Mouse (Mus musculus) retina, adult 2 months (tissue): ENCODE data around the gene Rora.

Experiments
- DNase-seq: peaks from one replicate; pipeline ENCODE4 v3.0.0-alpha.2; 2012; ENCODE audit warnings: low read depth, low spot score

Gene Rora

DNA sequence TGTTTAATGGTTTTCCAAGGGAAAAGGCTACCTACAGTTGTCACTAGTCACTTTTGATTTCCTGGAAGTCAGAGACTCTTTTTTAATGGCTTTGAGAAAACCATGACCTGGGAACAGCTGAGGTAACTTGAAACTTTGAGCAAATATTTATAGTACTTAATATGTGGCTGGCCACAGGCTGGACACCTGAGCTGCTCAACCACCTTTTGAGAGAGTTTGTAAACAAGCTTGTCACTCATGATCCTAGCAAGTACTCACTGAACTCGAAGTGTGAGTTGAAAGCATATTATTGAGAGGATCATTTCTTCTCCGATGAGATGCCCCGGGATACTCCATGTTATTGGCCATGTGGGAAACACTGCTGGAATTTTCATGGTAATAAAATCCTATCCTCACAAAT is 353.1 kb downstream of the Rora start:
- no peak for DNase-seq

DNA sequence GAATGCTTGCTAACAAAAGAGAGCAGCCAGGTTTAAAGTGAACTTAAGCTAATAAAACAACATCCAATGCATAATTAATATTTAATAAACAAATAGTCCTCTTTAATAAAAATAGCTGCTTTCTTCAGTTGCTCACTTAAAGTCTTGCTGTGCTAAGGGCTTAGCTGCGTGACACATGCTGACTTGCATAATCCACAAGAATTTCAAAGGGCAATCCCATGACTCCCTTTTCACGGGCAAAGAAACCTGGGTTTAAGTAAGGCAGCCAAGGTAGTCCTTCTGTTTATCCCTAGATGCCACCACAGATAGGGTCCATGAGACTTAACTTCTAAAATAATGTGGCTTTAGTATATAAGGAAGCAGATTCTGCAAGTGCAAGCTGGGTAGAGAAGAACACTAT is 355.1 kb downstream of the Rora start:
- DNase-seq, result no peak

DNA sequence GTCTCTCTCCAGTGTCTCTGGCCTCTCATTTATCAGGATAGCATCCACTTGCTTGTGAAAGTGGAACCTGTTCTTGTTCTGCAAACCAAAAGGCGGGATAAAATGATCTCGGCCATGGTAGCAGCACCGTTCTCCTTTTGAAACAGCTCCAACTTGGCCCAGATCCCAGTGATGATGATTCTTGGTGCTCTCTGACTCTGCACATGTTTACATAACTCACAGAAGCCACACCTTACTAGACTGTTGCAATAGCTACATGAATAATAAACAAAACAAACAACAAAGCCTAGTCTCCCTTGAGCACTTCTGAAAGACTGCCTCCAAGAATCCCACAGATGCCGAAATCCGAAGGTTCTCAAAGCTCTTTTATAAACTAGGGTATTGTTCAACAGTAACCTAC is 357.3 kb downstream of the Rora start:
- no peak for DNase-seq

DNA sequence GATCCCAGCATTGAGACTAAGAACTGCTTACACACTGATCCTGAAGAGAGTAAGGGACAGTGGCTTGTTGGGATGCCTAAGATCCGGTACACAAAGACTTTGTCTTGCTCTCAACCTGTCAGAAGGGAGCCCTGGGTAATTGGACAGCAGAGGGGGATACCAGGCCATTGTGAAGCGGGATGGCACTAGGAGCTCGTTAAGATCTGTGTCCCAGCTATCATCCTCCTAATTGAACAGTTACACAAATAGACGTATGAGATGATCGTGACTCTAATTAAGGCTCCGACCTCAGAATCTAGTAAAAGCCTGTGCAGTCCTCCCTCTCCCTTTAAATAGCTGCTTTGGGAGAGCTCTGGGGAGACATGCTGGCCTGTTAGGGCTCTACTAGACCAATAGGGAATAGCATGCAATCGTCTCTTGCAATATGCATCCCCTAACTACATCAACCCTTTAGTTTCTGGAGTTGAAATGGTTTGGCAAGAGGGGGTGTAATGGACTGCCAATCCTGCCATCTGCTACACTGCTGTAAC is 359.7 kb downstream of the Rora start:
- DNase-seq, result no peak

DNA sequence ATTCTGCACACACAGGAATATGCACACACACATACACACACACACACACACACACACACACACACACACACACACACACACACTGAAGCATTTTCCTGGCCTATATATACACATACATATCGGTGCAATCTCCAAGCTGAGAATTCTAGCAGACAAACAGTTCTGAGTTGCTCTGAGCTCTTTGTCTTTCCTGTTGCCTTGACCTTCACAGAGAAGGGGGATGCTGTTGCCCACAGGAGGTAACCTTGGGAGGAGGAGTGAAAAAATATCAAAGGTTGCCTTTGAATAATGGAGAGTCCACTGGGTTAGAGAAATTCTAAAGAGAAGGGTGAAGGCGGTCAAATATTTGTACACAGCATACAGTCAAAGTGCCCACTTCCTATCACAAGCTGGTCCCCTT is 360.6 kb downstream of the Rora start:
- DNase-seq, result no peak

DNA sequence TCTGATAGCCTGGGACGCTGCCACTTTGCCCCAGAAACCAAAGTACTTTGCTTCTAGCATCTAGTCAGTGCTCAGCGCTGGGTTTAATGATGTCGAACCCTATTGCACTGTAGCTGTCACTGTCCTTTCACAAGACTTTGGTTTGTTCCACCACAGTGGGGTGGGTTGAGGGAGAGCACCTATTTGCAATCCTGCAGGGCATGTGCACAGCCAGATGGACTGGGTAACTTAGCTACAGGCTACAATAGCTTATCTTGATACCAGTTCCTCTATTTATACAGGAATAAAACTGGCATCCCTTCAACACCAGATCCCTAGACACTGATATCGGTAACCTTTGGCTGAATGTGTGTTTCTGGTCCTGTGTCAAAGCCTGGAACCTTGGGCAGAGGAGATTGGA is 366.8 kb downstream of the Rora start:
- DNase-seq, result no peak

DNA sequence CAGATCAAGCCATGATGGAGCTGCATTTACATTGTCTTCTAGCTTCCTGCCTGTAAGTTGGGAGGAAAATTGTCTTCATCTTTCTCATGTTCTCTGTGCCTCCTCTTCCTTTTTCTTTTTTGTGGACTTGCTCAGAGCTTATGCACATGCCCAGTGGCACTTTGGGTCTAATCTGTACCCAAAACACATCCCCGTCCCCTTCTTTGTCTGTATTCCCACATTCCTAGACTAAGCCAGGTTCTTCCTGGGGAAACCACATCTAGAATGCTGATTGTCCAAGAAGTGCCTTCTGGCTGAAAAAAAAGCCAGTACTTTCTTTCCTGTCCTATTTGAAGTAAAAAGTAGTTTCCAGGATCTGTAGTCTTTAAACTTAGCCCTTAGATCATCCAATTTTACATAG is 367.9 kb downstream of the Rora start:
- no peak for DNase-seq

DNA sequence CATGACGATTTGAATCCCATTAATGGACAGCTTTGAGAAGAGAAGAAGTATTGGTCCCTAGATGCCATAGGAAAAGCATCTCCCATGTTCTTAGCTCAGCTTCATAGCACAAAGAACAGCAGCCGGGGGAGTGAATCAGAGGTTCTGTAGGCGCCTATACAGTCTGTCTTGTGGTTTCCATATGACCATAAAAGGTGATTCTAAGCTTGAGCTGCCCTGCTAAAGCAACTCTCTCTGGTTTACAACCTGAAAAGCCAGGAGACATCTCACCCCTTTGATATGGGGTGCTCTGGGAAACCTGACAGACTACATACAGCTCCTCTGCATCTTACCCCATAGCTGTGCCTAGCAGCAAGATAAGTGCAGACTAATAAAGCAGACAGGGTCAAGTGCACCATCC is 369.7 kb downstream of the Rora start:
- no peak for DNase-seq

DNA sequence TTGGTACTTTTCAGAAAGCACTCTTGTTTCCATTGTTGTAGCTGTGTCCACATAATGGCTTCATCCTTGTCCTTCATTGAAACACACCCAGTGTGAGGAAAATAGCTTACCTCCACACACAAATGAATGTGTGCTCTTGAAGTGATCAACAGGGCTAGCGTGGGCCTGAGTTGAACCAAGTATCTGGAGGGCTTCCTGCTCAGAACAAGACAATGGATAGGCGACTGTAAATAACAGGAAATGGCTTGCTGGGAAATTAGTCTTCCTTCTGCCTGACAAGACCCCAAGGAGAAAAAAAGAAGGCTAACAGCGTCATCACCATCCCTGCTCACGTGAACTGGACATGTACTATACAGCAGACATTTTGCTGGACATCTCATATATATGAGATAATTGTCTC is 374.6 kb downstream of the Rora start:
- no peak for DNase-seq

DNA sequence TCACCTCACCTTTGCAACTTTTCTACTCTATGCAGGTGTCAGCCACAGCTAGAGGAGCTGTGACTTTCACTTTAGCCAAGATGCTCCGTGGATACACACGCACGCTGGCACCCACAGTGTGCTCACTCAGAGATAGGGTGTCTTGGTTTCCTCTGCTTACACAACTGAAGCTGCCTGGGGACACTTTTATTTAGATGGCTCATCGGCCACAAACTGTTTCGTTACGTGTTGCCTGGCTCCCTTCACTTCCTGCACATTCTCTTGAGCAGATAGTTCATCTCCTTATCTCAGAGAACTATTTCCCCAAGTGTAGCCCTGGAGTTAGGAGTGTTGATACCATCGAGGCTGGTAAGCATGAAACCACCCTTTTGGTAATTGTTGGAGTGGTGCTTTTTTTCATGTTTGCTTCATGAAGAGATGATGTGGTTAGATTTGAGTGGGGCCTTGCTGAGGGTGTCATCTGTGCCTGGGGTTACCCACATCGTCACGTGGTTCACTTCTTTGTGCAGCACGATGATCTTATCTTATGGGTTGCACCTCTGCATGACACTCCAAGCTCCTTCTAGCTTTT is 380.8 kb downstream of the Rora start:
- DNase-seq, result no peak

DNA sequence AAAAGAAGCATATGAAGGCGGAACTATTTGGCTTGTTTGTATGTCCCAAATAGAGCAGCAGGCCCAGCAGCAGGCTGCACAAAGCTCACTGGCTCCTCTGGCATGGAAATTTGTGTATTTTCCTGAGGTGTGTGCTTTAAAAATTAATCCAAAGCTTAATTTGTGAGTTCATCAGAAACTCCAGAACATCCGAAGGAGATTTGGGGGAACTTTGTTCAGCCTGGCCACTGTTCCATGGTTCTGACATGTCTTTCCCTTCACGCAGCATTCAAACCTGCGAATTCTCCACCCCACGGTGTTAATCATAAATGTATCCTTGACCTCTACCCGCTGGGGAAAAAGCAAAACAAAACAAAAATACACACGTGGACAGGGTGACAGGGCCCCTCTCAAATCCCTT is 381.9 kb downstream of the Rora start:
- DNase-seq, result no peak

DNA sequence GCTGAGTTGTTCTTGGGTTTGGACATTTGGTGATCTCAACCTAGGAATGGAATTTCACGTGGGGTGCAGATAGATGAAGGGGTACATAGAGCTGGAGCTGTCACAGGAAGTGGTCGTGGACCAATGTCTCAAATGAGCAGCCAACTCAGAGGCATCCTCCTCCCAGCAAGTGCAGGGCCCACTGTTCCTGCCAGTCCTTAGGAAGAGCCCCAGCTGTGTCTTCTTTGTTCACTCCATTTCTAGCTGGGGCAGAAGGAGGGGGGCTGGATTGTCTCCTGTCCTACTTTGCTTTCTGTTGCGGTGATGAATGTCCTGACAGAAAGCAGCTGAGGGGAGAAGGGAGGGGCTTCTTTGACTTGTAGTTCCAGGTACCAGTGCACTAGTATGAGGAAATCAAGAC is 382.7 kb downstream of the Rora start:
- DNase-seq, result no peak

DNA sequence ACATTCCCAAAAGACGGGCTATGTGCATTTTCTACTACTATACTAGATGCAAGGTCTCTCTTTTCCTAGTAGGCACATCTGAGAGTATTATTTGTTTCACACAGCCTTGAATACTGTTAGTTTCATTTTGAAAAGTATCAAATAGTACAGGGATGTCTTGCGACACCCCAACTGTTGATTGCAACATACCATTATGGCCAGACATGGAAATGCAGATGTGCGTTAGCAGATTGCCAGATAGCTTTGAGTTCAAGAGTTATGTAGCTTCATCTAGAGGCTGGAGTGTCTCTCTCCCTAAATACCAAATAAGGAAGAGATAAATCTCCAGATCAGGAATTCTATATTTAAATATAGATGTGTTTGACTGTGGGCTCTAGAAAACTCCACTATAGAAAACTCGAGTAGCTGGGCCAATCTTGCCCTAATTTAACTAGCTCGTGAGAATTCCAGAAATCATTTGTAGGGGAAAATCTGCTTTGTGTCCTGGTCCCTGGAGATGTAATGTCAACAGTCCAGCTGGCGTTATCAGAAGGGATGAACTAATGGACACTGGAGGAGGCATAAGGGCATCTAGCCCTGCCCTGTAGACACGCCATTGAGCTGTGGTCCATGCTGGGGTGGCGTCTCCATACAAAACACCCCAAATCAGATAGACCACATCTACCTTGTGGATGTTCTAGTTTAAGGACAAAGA is 390.5 kb downstream of the Rora start:
- DNase-seq, result no peak

DNA sequence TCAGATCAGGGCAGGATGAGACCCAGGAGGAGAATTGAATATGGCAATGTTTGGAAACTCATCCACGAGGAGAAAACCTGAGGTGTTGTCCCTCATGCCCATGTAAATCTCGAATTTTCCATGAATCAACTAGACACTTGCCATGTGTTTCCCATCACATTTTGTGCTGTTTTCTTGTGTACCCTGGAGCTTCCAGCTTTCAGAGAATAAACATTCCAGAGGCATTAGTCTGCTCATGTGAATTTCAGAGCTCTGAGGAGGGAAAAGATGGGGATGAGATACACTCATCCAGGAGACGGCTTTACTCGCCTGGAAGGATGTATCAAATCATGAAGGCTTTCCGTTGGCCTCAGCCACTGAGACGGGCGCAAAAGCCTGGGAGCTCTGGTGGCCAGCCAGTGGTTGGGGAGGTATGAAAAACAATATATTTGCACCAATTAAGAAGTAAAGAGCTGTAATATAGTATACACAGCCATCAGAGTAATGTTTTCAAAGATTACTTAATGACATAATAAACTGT is 391.1 kb downstream of the Rora start:
- DNase-seq, result no peak

DNA sequence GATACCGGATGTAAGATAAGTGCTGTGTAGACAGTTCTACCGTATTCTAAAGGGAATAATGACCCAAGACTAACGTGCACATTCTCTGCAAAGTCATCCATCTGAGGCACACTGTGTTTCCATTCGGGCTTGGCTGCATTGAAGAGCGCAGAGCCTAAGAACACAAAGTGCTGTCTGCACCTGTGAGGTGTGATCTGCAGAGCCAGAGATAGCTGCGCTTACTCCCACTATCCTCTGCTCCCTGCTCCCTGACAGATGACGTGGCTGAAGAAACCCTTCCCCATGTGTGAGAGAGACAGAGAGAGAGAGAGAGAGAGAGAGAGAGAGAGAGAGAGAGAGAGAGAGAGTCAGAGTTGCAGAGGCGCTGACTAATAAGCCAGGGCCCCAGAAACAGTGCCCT is 392.3 kb downstream of the Rora start:
- no peak for DNase-seq

DNA sequence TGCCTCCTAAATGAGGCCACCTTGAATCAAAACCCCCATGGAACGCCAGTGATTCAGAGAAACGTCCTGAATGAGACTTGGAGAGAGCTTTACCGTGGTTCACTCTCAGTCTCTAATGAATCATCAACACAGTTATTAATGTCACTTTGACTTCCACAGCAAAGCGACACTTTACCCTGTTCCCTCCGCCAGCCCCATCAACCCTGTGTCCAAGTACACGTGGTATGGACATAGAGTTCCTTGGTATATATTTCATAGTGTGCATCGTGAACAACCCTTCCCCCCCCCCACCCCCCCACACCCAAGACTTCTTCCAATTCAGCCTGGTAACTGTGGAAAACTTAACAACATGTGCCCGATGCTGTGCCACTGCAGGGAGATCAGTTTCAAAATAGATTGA is 397.3 kb downstream of the Rora start:
- no peak for DNase-seq

DNA sequence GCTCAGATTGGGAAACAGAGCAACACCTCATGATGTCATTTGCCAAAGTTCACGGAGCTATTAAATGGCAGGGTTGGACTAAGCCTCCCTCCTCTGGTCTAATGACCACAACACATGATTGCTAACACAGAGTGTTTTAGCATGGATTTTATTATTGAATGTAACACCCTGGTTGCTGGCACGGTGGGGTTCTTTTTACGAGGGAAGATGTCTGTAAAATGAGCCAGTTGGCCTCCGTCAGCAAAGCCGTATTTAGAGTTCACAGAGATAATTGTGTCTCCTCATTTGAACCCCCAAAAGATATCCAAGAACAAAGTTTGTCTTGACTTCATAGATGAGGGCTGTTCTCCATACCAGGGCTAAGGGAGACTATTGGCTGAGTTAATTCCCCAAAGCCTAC is 398.3 kb downstream of the Rora start:
- no peak for DNase-seq

DNA sequence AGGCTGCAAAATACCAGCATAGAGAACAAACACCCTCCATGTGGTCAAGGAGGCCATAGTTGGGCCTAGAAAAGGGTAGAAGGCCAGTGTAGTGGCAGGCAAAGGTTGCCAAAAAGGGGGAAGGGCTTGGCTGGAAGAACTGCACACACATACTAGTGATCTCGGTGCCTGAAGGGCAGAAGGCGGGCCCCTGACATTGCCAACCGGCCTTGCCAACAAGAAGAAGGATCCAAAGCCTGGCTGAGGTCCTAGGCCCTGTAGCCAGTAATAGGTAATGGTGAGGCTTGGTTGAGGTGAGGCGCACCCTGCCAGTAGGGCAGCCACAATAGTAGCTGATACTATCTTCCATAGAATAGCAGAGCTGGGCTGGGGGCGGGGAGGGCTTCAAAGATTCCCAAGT is 401.7 kb downstream of the Rora start:
- no peak for DNase-seq

DNA sequence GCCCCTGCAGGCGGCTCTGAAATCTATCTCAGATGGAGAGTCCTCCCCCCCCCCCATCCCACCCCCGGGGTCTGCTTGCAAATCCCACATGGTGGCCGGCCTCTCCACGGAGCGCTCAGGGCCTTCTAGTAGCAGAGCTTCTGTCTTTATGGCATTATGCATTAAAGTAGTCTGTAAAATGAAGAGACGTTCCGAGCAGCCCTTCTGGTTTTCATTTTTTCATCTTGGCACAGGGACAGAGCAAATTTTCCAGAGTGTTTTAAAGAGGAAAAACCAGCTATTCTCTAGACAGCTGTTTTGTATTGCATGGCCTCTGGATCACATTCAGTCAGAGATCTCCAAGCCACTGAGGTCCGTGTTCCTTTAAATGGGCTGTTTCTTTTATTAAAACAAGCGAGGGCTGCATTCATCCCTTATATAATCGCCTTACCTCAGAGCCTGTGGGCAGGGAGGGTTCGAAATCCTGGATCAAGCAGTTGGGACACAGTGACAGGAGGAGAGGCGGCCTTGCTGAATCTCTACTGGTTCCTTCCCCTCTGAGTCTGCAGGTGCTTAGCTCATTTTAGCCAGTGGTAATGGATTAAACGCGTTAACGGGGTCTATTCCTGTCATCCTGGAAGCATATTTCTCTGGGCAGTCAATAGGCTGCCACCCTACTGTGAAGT is 417.7 kb downstream of the Rora start:
- peak; percentile 70 for DNase-seq

DNA sequence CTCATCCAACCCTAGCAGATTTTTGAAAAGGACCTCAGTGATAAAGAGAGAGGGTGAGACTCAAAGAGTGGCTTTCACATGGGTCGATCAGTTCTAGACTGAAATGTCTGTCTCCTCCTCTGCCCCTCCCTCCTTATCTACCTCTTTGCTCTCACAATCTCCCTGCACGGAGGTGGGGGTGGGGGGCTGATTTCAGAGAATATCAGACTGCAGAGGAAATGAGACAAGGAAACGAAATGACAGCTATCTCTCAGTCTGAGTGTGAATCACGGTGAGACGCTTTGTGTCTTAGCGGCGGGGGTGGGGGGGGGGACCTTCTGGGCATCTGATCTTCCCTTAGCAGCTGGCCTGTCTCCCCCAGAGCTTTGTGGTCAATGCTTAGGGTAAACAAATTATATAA is 419.7 kb downstream of the Rora start:
- no peak for DNase-seq

DNA sequence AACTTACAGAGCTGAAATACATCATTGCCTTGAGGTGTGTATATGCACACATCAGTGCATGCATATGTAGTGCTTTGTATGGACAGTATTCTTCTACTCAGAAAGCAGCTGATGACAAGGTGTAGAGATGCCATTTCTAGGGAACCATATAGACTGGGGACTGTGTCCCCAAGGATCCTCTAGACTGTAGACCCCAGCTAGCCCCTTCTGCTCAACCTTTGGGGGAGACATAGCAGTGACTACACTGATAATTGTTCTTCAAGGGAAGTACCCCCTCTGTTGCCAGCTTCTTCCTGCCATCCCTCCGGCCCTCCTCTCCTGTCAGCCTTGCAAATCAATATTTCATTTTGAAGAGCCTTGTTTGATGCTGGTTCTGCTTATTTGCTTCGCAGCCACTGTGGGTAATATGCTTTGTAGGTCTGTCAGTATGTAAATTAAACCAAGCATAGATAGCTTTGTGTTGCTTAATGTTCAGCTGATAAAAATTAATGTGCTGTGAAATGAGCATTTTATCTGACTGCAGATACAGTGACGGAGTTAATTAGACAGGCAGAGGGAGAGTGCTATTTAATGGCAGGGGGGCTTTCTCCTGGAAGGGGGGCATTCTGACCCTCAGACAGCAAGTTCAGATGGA is 430.6 kb downstream of the Rora start:
- DNase-seq, result no peak
